Mouse (Mus musculus) stomach, embryonic 15.5 days (tissue): ENCODE measurements around the gene Celf1. TPM values are rescaled to one million over a fixed set of nuclear protein-coding genes. Genes with fewer than 3 reads are reported as not detected.

Experiments used
- ATAC-seq: fragments of 200-750 bp; cut with Nextera tagmentation; 2 replicates; pipeline ENCODE4 v1.8.0; 2017; ENCODE audit warnings: low read depth, moderate number of reproducible peaks, moderate TSS enrichment; ENCODE audit not compliant: insufficient read depth, low FRiP score
- H3K27ac ChIP-seq: fragments of 300-500 bp; sonication (generic); 2 replicates; pipeline ENCODE4 v1.5.1; 2015; ENCODE audit warnings: mild to moderate bottlenecking, inconsistent platforms
- H3K27me3 ChIP-seq: fragments of 300-500 bp; sonication (generic); replicated peaks from 2 replicates; pipeline ENCODE4 v1.6.1; 2015; ENCODE audit warnings: inconsistent platforms
- H3K36me3 ChIP-seq: fragments of 300-500 bp; sonication (generic); 2 replicates; pipeline ENCODE4 v1.6.1; 2015; ENCODE audit warnings: inconsistent platforms
- H3K4me1 ChIP-seq: fragments of 300-500 bp; sonication (generic); 2 replicates; pipeline ENCODE4 v1.6.1; 2015; ENCODE audit warnings: inconsistent platforms
- H3K4me2 ChIP-seq: fragments of 300-500 bp; sonication (generic); 2 replicates; pipeline ENCODE4 v1.6.1; 2015; ENCODE audit warnings: mild to moderate bottlenecking, inconsistent platforms
- H3K4me3 ChIP-seq: fragments of 300-500 bp; sonication (generic); replicated peaks from 2 replicates; pipeline ENCODE4 v1.5.1; 2015; ENCODE audit warnings: inconsistent platforms
- H3K9ac ChIP-seq: fragments of 300-500 bp; sonication (generic); 2 replicates; pipeline ENCODE4 v1.6.1; 2015; ENCODE audit warnings: inconsistent platforms
- H3K9me3 ChIP-seq: fragments of 300-500 bp; sonication (generic); 2 replicates; pipeline ENCODE4 v1.6.1; 2016; ENCODE audit warnings: inconsistent platforms
- WGBS: fragments of 180-500 bp; shearing (Covaris S2); methylation state at CpG from one replicate; pipeline ENCODE4 v1.1.7; 2015; 5-methylcytosine and 5-hydroxymethylcytosine counted together
- polyA plus RNA-seq: library from polyadenylated mRNA; unstranded; fragments of >200 nt; fragmentation: Nextera tagmentation; extraction: Ambion mirVana; gene quantifications from 2 replicates; pipeline ENCODE4 v1.2.1, GENCODE M21; 2015

Celf1 gene
- polyA plus RNA-seq, 1 experiment from 2014 or later, result 77.6 TPM

DNA sequence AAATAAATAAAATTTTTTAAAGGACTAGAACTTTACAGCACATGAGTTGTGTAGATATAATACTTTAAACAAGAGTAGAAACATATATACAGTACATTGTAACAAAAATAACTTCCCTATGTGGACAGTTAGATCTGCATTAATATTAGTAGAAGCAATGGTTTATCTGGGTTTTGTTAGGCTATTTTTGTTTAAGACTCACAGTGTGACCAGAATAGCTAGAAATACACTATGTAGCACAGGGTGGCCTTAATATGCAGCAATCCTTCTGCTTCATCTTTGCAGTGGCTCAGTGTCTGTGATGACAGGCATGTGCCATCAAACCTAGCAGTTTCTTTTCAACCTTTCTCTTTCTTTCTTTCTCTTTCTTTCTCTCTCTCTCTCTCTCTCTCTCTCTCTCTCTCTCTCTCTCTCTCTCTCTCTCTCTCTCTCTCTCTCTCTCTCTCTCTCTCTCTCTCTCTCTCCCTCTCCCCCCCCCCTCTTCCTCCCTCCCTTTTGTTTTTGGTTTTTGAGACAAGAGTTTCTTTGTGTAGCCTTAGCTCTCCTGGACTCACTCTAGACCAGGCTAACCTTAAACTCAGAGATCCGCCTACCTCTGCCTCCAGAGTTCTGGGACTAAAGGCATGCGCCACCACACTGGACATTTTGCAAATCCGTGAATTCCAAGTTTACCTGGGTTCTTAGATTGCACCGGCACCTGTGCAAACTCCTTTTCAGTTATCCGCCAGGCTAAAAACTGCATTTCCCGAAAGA, 113.2 kb downstream of the Celf1 start:
- H3K36me3 ChIP-seq, result peaks cover 31% of the 10 kb centered on the region
- no peaks in the 10 kb centered on the region for H3K27me3 ChIP-seq
- H3K4me1 ChIP-seq, result peaks cover 7% of the 10 kb centered on the region
- H3K27ac ChIP-seq, result no peak overlapping the region
- WGBS, result 0% methylated on average over 6 of the region's 6 CpGs
- peak overlapping the region; percentile 82 for H3K4me2 ChIP-seq
- peak overlapping the region; percentile 79 for H3K4me3 ChIP-seq
- H3K9ac ChIP-seq, result no peak overlapping the region
- no peaks in the 10 kb centered on the region for H3K9me3 ChIP-seq
- peak; percentile 39 for ATAC-seq

DNA sequence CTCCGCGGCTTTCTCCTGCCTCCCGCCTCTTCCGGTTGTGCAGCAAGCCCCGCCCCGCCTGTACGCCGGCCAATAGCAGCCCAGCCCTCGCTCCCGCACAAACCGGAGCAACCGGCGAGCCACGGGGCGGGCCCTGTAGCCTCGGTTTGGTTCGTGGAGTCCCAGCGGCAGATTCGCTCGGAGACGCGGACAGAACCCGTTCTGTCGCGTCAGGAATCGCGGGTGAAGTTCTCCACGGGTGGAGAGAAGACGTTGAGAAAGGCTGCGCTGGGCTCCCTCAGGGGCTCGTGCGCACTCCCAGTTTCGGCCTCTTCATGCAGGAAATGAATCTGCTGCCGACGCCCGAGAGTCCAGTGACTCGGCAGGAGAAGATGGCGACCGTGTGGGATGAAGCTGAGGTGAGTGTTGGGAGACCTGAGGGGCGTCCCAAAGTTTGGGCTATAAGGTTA, 113.8 kb downstream of the Celf1 start, which contains the start of gene Psmc3:
Gene Psmc3, plus strand, starts transcription at position 76 of the 449 bp plus-strand sequence.
- H3K27me3 ChIP-seq, result no peaks in the 10 kb centered on the region
- ATAC-seq, result peak; percentile 98
- H3K4me2 ChIP-seq, result peak within 1 kb of the TSS; percentile 82
- H3K9ac ChIP-seq, result peak within 1 kb of the TSS; percentile 73
- H3K36me3 ChIP-seq, result peaks cover 37% of the 10 kb centered on the region
- H3K4me1 ChIP-seq, result peaks cover 7% of the 10 kb centered on the region
- WGBS, result 0% methylated on average over 40 of the region's 40 CpGs
- H3K4me3 ChIP-seq, result peak within 1 kb of the TSS; percentile 79
- no peaks in the 10 kb centered on the region for H3K9me3 ChIP-seq
- peak within 1 kb of the TSS; percentile 88 for H3K27ac ChIP-seq

DNA sequence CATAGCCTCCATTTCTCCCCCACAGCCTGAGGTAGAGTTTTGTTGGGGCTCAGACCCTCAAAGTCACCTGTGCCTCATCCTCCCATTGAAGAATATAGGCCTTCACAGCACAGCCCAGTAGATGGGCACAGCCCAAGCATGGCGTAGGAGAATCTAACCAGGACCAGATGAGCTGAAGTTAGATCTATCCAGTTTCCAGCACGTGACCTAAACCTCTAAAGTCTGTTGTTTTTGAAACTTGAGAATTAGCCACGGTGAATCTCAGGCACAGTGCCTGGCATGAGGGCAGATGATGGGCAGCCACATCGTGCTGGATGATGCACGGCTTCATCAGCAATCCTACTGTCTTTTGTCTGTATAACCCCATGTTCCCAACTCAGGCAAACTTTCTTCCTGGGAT, 118.3 kb downstream of the Celf1 start:
- peaks cover 10% of the 10 kb centered on the region for H3K4me1 ChIP-seq
- H3K9ac ChIP-seq, result no peak overlapping the region
- H3K36me3 ChIP-seq, result peaks cover 70% of the 10 kb centered on the region
- H3K4me2 ChIP-seq, result no peak overlapping the region
- WGBS, result 90% methylated on average over 5 of the region's 5 CpGs
- H3K27me3 ChIP-seq, result no peaks in the 10 kb centered on the region
- no peak overlapping the region for H3K27ac ChIP-seq
- no peak overlapping the region for H3K4me3 ChIP-seq
- H3K9me3 ChIP-seq, result no peaks in the 10 kb centered on the region
- no peak for ATAC-seq

DNA sequence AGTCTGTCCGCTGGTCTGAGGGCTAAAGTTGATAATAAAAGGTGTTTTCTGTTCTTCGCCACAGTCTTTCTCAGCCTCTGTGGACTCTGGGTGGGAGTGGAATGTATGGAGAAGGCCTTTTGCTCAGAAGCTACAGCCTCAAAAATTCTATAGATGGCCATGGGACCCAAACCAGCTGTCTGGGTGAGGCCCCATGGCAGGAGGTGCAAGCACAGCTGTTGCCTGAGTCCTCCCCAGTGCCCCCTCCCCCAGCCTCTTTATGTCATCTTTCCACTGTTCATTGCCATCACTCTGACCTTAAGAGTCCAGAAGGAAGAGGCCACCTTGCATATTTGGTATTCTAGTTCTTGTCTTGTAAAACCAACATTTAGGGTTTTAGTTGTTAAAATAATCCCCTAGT, 119.2 kb downstream of the Celf1 start:
- Histone ChIP-seq H3K27me3 (no peaks in the 10 kb centered on the region), H3K9ac (no peak overlapping the region), H3K27ac (no peak overlapping the region), H3K36me3 (peaks cover 76% of the 10 kb centered on the region), H3K9me3 (no peaks in the 10 kb centered on the region), H3K4me1 (peaks cover 10% of the 10 kb centered on the region), H3K4me3 (no peak overlapping the region), H3K4me2 (no peak overlapping the region)
- no peak for ATAC-seq
- 92% methylated on average over 2 of the region's 2 CpGs for WGBS

DNA sequence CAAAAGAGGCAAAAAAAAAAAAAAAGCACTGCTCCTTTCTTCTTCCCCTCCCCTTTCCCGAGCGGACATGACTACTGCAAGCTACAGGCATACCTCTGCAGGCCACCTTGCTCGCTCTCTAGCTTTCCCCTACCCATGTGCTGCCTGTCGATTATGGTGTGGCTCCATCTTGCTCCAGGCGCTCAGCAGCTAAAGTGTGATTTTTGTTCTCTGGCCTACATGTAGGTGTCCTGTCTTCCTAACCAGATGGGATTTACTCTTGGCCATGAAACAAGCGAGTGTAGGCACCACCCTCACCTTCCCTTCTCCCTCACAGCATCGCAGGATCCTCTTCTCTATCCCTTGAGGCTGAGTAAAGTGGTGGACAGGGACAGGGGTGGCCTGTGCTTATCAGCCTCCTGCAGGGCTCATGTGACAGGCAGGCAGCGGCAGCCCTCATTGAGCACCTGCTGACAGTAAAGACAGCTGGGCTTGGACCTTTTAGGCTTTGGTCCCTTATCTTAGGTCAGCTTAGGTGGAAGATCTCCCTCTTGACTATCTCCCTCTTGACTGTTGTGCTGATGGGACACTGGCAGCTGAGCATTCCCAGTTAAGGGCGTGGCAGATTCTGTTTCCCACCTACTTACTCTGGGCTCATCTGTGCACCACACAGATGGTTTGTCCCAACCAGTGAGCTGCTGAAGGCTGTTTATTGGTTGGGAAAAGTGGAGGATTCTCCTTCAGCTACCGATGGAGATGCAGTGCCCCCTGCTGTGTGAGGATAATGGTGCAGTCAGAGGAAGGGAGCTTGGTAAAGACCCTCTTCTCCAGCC, 120.6 kb downstream of the Celf1 start:
- ATAC-seq, result peak; percentile 56
- no peak overlapping the region for H3K4me2 ChIP-seq
- H3K9me3 ChIP-seq, result no peaks in the 10 kb centered on the region
- no peaks in the 10 kb centered on the region for H3K27me3 ChIP-seq
- no peak overlapping the region for H3K9ac ChIP-seq
- no peak overlapping the region for H3K27ac ChIP-seq
- peaks cover 75% of the 10 kb centered on the region for H3K36me3 ChIP-seq
- 0 out of 2 replicates have a peak, but pooled peaks cover 3% of the 10 kb centered on the region for H3K4me1 ChIP-seq
- no peak overlapping the region for H3K4me3 ChIP-seq
- 81% methylated on average over 10 of the region's 10 CpGs for WGBS

DNA sequence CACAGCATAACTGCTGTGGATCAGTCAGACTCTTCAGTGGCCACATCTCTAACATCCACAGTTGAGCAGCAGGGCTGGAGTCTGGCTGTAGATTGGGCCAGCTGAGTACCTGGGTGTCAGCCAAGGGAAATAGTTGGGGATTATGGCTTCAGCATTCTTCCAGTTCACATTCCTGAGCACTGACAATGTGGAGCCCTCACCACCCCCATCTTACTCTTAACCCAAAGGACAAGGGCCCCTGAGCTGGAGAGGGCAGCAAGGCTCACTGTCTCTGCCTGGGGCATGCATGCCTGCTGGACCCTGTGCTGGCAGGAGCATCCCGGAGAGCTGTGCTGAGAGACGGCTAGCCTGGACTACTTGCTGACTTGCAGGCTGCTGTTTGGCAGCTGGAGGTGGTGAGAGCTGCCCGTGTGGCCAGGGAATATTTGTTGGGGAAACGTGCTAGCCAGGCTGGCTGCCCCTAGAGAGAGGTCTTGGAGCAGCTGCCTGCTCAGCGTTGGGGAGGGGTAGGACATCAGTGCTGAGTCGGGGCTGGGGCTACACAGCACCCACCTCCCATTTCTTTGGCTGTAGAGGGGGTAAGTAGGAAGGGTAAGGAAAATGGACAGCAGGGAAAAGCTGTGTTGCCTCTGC, 121.8 kb downstream of the Celf1 start:
- peaks cover 63% of the 10 kb centered on the region for H3K36me3 ChIP-seq

DNA sequence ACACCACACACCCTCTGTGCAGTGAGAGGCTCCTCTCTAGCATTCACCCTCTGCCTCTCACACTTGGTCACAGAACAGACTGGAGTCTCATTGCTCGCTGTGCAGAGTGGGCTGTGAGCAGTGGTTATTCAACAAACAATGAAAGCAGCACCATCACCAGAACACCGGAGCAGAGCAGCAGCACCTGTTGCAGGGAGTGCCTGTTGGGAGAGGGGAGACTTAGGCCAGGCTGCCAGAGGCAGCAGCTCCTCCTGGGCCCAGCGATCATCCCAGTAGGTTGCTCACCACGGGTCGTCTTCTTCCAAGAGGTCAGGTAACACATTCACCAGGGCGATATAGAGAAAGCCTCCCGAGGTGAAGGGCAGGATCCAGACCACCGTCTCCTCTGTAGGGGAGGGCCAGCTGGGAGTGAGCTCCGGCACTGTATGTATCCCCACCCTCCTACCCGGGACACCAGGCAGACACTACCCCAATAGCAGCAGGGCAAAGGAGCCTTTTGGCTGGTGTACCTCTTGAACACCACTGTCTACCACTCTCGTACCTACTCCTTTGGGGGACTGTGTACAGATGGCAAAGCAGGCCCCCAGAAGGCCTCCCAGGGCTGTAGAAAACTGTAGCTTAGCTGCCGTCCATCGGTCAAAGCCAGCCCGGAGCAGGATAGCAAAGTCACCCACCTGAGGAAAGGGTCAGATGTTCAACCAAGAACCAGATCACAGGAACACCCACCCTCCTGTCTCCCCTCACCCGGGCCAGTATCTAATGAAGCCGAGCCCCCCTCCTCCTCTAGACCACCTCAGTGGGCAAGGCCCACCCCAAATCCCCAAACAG, 122.8 kb downstream of the Celf1 start:
- Histone ChIP-seq H3K4me1 (0 out of 2 replicates have a peak, but pooled peaks cover 3% of the 10 kb centered on the region), H3K9ac (no peak overlapping the region), H3K27me3 (no peaks in the 10 kb centered on the region), H3K27ac (no peak overlapping the region; the same call in 1 of the 2 replicates), H3K9me3 (no peaks in the 10 kb centered on the region), H3K4me2 (no peak overlapping the region), H3K4me3 (no peak overlapping the region), H3K36me3 (peaks cover 53% of the 10 kb centered on the region)
- no peak for ATAC-seq
- 90% methylated on average over 16 of the region's 16 CpGs for WGBS

More for the DNA sequence above, 121.8 kb downstream of the Celf1 start:
- H3K27me3 ChIP-seq, result no peaks in the 10 kb centered on the region
- H3K4me3 ChIP-seq, result no peak overlapping the region
- H3K9me3 ChIP-seq, result no peaks in the 10 kb centered on the region
- H3K9ac ChIP-seq, result no peak overlapping the region
- 0 out of 2 replicates have a peak, but pooled peaks cover 3% of the 10 kb centered on the region for H3K4me1 ChIP-seq
- peak; percentile 16; the same call in 1 of the 2 replicates for ATAC-seq
- 68% methylated on average over 6 of the region's 6 CpGs for WGBS
- H3K4me2 ChIP-seq, result no peak overlapping the region
- H3K27ac ChIP-seq, result peak overlapping the region; percentile 72

DNA sequence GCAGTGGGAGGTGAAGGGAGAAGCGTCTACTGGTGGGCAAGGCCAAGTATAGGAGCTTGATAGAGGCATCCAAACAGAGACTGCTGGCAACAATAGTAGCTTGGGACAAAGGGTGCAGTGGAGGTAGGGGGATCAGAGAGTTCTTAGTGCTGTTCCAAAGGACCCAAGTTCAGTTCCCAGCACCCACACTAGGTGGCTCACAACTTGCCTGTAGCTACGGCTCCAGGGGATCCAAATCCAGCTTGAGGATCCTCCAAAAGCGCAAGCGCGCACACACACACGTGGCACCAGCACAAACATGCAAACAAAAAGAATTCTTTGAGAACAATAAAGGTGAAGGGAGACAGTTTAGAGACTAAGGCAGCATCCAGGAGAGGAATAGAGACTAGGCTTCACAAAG, 124.0 kb downstream of the Celf1 start:
- H3K27me3 ChIP-seq, result no peaks in the 10 kb centered on the region
- WGBS, result 83% methylated on average over 6 of the region's 6 CpGs
- H3K9me3 ChIP-seq, result no peaks in the 10 kb centered on the region
- no peak overlapping the region for H3K4me2 ChIP-seq
- H3K4me1 ChIP-seq, result peaks cover 12% of the 10 kb centered on the region
- H3K27ac ChIP-seq, result no peak overlapping the region
- no peak overlapping the region for H3K4me3 ChIP-seq
- ATAC-seq, result no peak
- peaks cover 42% of the 10 kb centered on the region for H3K36me3 ChIP-seq
- no peak overlapping the region for H3K9ac ChIP-seq

DNA sequence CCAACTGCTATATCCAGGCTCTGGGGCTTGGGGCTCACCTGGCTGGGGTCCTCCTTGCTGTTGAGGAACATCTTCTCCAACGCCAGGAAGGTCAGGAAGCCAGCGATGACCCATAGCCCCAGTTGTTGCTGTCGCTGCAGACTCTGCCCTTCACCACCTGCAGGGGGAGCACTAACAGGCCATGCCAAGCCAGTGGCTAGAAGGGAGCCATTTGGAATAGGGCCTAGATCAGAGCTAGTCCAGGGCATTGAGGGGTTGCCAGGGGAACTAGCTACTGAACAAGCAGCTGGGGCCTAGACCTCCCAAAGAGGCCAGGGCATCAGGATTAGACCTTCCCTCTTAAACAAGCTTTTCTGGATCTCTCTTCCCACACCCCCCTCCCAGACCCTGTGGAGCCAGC, 125.4 kb downstream of the Celf1 start:
- Histone ChIP-seq H3K27me3 (no peaks in the 10 kb centered on the region), H3K36me3 (peaks cover 30% of the 10 kb centered on the region), H3K4me3 (no peak overlapping the region), H3K27ac (no peak overlapping the region), H3K9ac (no peak overlapping the region), H3K9me3 (no peaks in the 10 kb centered on the region), H3K4me2 (no peak overlapping the region), H3K4me1 (peaks cover 15% of the 10 kb centered on the region)
- WGBS, result 58% methylated on average over 3 of the region's 3 CpGs
- no peak for ATAC-seq

DNA sequence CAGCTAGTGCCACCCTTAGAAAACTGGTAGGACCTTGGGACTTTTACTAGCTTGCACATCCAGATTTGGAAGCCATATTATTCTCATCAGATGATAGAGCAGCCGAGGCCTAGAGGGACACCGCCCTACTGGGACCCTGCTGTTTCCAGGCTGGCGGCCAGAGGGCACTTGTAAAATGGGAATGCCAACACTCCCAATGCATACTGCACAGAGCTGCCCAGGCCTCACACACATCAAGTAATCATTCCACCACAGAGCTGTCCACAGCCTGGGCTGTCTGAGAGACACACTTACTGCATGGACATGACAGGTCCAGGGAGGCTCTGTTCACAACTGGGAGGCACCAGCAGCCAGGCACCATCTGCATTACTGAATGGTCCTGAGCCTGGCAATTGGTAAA, 126.3 kb downstream of the Celf1 start:
- Histone ChIP-seq H3K4me1 (peaks cover 20% of the 10 kb centered on the region), H3K27ac (no peak overlapping the region), H3K4me2 (no peak overlapping the region), H3K27me3 (no peaks in the 10 kb centered on the region), H3K4me3 (no peak overlapping the region), H3K9me3 (no peaks in the 10 kb centered on the region), H3K9ac (no peak overlapping the region), H3K36me3 (peaks cover 25% of the 10 kb centered on the region)
- WGBS, result 84% methylated on average over 3 of the region's 3 CpGs
- ATAC-seq, result no peak
